Mouse (Mus musculus): ENCODE measurements around the gene Ptprf.
A peak's percentile ranks its signal among the peaks of the same experiment; 100 is the strongest.

Ptprf gene

GRCm38 (mm10) chr4:118199093-118199492 is 92.1 kb downstream of the Ptprf start:
- DNase-seq, result no peak

GRCm38 (mm10) chr4:118198606-118199005 is 92.6 kb downstream of the Ptprf start:
- DNase-seq, result no peak

- no peak for DNase-seq
Measured at GRCm38 (mm10) chr4:118196185-118196584, 95.0 kb downstream of the Ptprf start.

GRCm38 (mm10) chr4:118180301-118181080 is 110.7 kb downstream of the Ptprf start:
- no peak for DNase-seq

GRCm38 (mm10) chr4:118179467-118180300 is 111.5 kb downstream of the Ptprf start, which contains the start of gene Kdm4a:
Kdm4a (minus strand) TSS chr4:118180043.
- peak; percentile 87 for DNase-seq

- DNase-seq, result no peak
Measured at GRCm38 (mm10) chr4:118178952-118179466, 112.2 kb downstream of the Ptprf start.

GRCm38 (mm10) chr4:118172461-118172860 is 118.7 kb downstream of the Ptprf start:
- DNase-seq, result no peak

GRCm38 (mm10) chr4:118171006-118171405 is 120.2 kb downstream of the Ptprf start:
- DNase-seq, result no peak

- no peak for DNase-seq
Measured at GRCm38 (mm10) chr4:118162123-118162522, 129.1 kb downstream of the Ptprf start.
